Mouse (Mus musculus): Measurements from ENCODE around the gene Adsl. TPM values are rescaled to one million over a fixed set of nuclear protein-coding genes. Genes with fewer than 3 reads are reported as not detected.
"Not testable (repeated sequence)": the region's sequence is repeated elsewhere in the genome, so short reads cannot be mapped to it uniquely, and the experiment has no call there.

Adsl gene
- polyA plus RNA-seq, 1 experiment from 2014 or later, result 102 TPM

GRCm38 (mm10) chr15:80915850-80916249 lies 32.4 kb upstream of the Adsl start:
- Histone ChIP-seq H3K36me3 (ENCODE audit: control insufficient read depth, insufficient read depth, low read length) (peaks cover 33% of the 10 kb centered on the region), H3K4me2 (ENCODE audit: low read length) (no peak overlapping the region), H3K9me3 (replicated peaks; ENCODE audit: control insufficient read depth, low read length, poor library complexity, severe bottlenecking) (no peaks in the 10 kb centered on the region), H3K9ac (ENCODE audit: low read depth, low read length) (no peak overlapping the region), H3K4me1 (ENCODE audit: control insufficient read depth, insufficient read depth, low read length) (no peaks in the 10 kb centered on the region), H3K27me3 (ENCODE audit: control insufficient read depth, insufficient read depth, low read depth, low read length) (no peaks in the 10 kb centered on the region), H3K4me3 (ENCODE audit: low read depth, low read length) (no peak overlapping the region), H3K27ac (ENCODE audit: low read length) (no peak overlapping the region)
- no peak for ATAC-seq
- 72% methylated on average over 2 of the region's 2 CpGs for WGBS

GRCm38 (mm10) chr15:80916621-80917020 lies 31.7 kb upstream of the Adsl start:
- peaks cover 27% of the 10 kb centered on the region for H3K36me3 ChIP-seq (ENCODE audit: control insufficient read depth, insufficient read depth, low read length)
- no peaks in the 10 kb centered on the region for H3K4me1 ChIP-seq (ENCODE audit: control insufficient read depth, insufficient read depth, low read length)

GRCm38 (mm10) chr15:80920346-80920745 lies 27.9 kb upstream of the Adsl start:
- H3K4me1 ChIP-seq (ENCODE audit: control insufficient read depth, insufficient read depth, low read length), result no peaks in the 10 kb centered on the region
- no peaks in the 10 kb centered on the region for H3K27me3 ChIP-seq (ENCODE audit: control insufficient read depth, insufficient read depth, low read depth, low read length)
- no peaks in the 10 kb centered on the region for H3K9me3 ChIP-seq (replicated peaks; ENCODE audit: control insufficient read depth, low read length, poor library complexity, severe bottlenecking)
- no peak overlapping the region for H3K9ac ChIP-seq (ENCODE audit: low read depth, low read length)
- no peak for ATAC-seq
- peaks cover 29% of the 10 kb centered on the region for H3K36me3 ChIP-seq (ENCODE audit: control insufficient read depth, insufficient read depth, low read length)
- H3K4me2 ChIP-seq (ENCODE audit: low read length), result no peak overlapping the region
- no peak overlapping the region for H3K4me3 ChIP-seq (ENCODE audit: low read depth, low read length)
- 93% methylated on average over 3 of the region's 3 CpGs for WGBS
- no peak overlapping the region for H3K27ac ChIP-seq (ENCODE audit: low read length)

More at GRCm38 (mm10) chr15:80916621-80917020, 31.7 kb upstream of the Adsl start:
- H3K27ac ChIP-seq (ENCODE audit: low read length), result no peak overlapping the region
- H3K4me3 ChIP-seq (ENCODE audit: low read depth, low read length), result no peak overlapping the region
- no peak overlapping the region for H3K4me2 ChIP-seq (ENCODE audit: low read length)
- 92% methylated on average over 7 of the region's 7 CpGs for WGBS
- H3K27me3 ChIP-seq (ENCODE audit: control insufficient read depth, insufficient read depth, low read depth, low read length), result no peaks in the 10 kb centered on the region
- H3K9me3 ChIP-seq (replicated peaks; ENCODE audit: control insufficient read depth, low read length, poor library complexity, severe bottlenecking), result no peaks in the 10 kb centered on the region
- ATAC-seq, result no peak
- no peak overlapping the region for H3K9ac ChIP-seq (ENCODE audit: low read depth, low read length)

GRCm38 (mm10) chr15:80921781-80922180 lies 26.5 kb upstream of the Adsl start:
- H3K4me1 ChIP-seq (ENCODE audit: control insufficient read depth, insufficient read depth, low read length), result no peaks in the 10 kb centered on the region

GRCm38 (mm10) chr15:80924211-80924610 lies 24.1 kb upstream of the Adsl start:
- Histone ChIP-seq H3K9ac (ENCODE audit: low read depth, low read length) (no peak overlapping the region), H3K4me3 (ENCODE audit: low read depth, low read length) (no peak overlapping the region), H3K27ac (ENCODE audit: low read length) (no peak overlapping the region), H3K4me1 (ENCODE audit: control insufficient read depth, insufficient read depth, low read length) (no peaks in the 10 kb centered on the region), H3K36me3 (ENCODE audit: control insufficient read depth, insufficient read depth, low read length) (peaks cover 26% of the 10 kb centered on the region), H3K27me3 (ENCODE audit: control insufficient read depth, insufficient read depth, low read depth, low read length) (no peaks in the 10 kb centered on the region), H3K4me2 (ENCODE audit: low read length) (no peak overlapping the region), H3K9me3 (replicated peaks; ENCODE audit: control insufficient read depth, low read length, poor library complexity, severe bottlenecking) (no peaks in the 10 kb centered on the region)
- no peak for ATAC-seq
- 98% methylated on average over 2 of the region's 2 CpGs for WGBS

More at GRCm38 (mm10) chr15:80921781-80922180, 26.5 kb upstream of the Adsl start:
- H3K27ac ChIP-seq (ENCODE audit: low read length), result no peak overlapping the region
- H3K9me3 ChIP-seq (replicated peaks; ENCODE audit: control insufficient read depth, low read length, poor library complexity, severe bottlenecking), result no peaks in the 10 kb centered on the region
- 86% methylated on average over 4 of the region's 4 CpGs for WGBS
- no peaks in the 10 kb centered on the region for H3K27me3 ChIP-seq (ENCODE audit: control insufficient read depth, insufficient read depth, low read depth, low read length)
- H3K36me3 ChIP-seq (ENCODE audit: control insufficient read depth, insufficient read depth, low read length), result peaks cover 33% of the 10 kb centered on the region
- H3K4me2 ChIP-seq (ENCODE audit: low read length), result no peak overlapping the region
- H3K9ac ChIP-seq (ENCODE audit: low read depth, low read length), result no peak overlapping the region
- no peak for ATAC-seq
- no peak overlapping the region for H3K4me3 ChIP-seq (ENCODE audit: low read depth, low read length)

GRCm38 (mm10) chr15:80928811-80929355 lies 19.4 kb upstream of the Adsl start:
- Histone ChIP-seq H3K27ac (ENCODE audit: low read length) (no peak overlapping the region), H3K36me3 (ENCODE audit: control insufficient read depth, insufficient read depth, low read length) (peaks cover 28% of the 10 kb centered on the region), H3K4me1 (ENCODE audit: control insufficient read depth, insufficient read depth, low read length) (no peaks in the 10 kb centered on the region), H3K4me2 (ENCODE audit: low read length) (no peak overlapping the region), H3K4me3 (ENCODE audit: low read depth, low read length) (no peak overlapping the region), H3K27me3 (ENCODE audit: control insufficient read depth, insufficient read depth, low read depth, low read length) (no peaks in the 10 kb centered on the region), H3K9me3 (replicated peaks; ENCODE audit: control insufficient read depth, low read length, poor library complexity, severe bottlenecking) (no peaks in the 10 kb centered on the region), H3K9ac (ENCODE audit: low read depth, low read length) (no peak overlapping the region)
- ATAC-seq, result no peak
- WGBS, result 83% methylated on average over 19 of the region's 20 CpGs

- 37% methylated on average over 13 of the region's 16 CpGs for WGBS
- no peaks in the 10 kb centered on the region for H3K9me3 ChIP-seq (replicated peaks; ENCODE audit: control insufficient read depth, low read length, poor library complexity, severe bottlenecking)
- no peak overlapping the region for H3K9ac ChIP-seq (ENCODE audit: low read depth, low read length)
- H3K4me1 ChIP-seq (ENCODE audit: control insufficient read depth, insufficient read depth, low read length), result no peaks in the 10 kb centered on the region
- no peaks in the 10 kb centered on the region for H3K27me3 ChIP-seq (ENCODE audit: control insufficient read depth, insufficient read depth, low read depth, low read length)
- no peak for ATAC-seq
- peaks cover 20% of the 10 kb centered on the region for H3K36me3 ChIP-seq (ENCODE audit: control insufficient read depth, insufficient read depth, low read length)
- no peak overlapping the region for H3K4me3 ChIP-seq (ENCODE audit: low read depth, low read length)
- no peak overlapping the region for H3K27ac ChIP-seq (ENCODE audit: low read length)
- H3K4me2 ChIP-seq (ENCODE audit: low read length), result no peak overlapping the region
Measured at GRCm38 (mm10) chr15:80930048-80930571, 18.2 kb upstream of the Adsl start.

GRCm38 (mm10) chr15:80930676-80931320 lies 17.5 kb upstream of the Adsl start:
- not testable (repeated sequence) for ATAC-seq
- WGBS, result 94% methylated on average over 23 of the region's 23 CpGs

GRCm38 (mm10) chr15:80931345-80931960 lies 16.8 kb upstream of the Adsl start:
- Histone ChIP-seq H3K27me3 (ENCODE audit: control insufficient read depth, insufficient read depth, low read depth, low read length) (no peaks in the 10 kb centered on the region), H3K36me3 (ENCODE audit: control insufficient read depth, insufficient read depth, low read length) (peaks cover 19% of the 10 kb centered on the region), H3K4me1 (ENCODE audit: control insufficient read depth, insufficient read depth, low read length) (no peaks in the 10 kb centered on the region), H3K9me3 (replicated peaks; ENCODE audit: control insufficient read depth, low read length, poor library complexity, severe bottlenecking) (no peaks in the 10 kb centered on the region), H3K4me3 (ENCODE audit: low read depth, low read length) (no peak overlapping the region), H3K4me2 (ENCODE audit: low read length) (no peak overlapping the region), H3K27ac (ENCODE audit: low read length) (no peak overlapping the region), H3K9ac (ENCODE audit: low read depth, low read length) (no peak overlapping the region)
- WGBS, result 95% methylated on average over 9 of the region's 9 CpGs
- ATAC-seq, result no peak

More at GRCm38 (mm10) chr15:80930676-80931320, 17.5 kb upstream of the Adsl start:
- peaks cover 20% of the 10 kb centered on the region for H3K36me3 ChIP-seq (ENCODE audit: control insufficient read depth, insufficient read depth, low read length)
- H3K9me3 ChIP-seq (replicated peaks; ENCODE audit: control insufficient read depth, low read length, poor library complexity, severe bottlenecking); H3K4me2 ChIP-seq (ENCODE audit: low read length); H3K9ac ChIP-seq (ENCODE audit: low read depth, low read length); H3K4me1 ChIP-seq (ENCODE audit: control insufficient read depth, insufficient read depth, low read length); H3K27me3 ChIP-seq (ENCODE audit: control insufficient read depth, insufficient read depth, low read depth, low read length); H3K4me3 ChIP-seq (ENCODE audit: low read depth, low read length); H3K27ac ChIP-seq (ENCODE audit: low read length): not testable (repeated sequence)
